Mouse (Mus musculus) neural tube, embryonic 15.5 days (tissue): ENCODE measurements at regions not wholly inside any gene's neighbourhood (a gene's known extent, or its start where the extent isn't known, plus 50 kb on each side); places are given as distances from the start of the nearest gene placed in this dataset.
"Not testable (repeated sequence)": the region's sequence is repeated elsewhere in the genome, so short reads cannot be mapped to it uniquely, and the experiment has no call there.

ENCODE experiments used
- ATAC-seq: fragments of 200-750 bp; cut with Nextera tagmentation; 2 replicates; pipeline ENCODE4 v1.8.0; 2017; ENCODE audit warnings: mild to moderate bottlenecking, moderate TSS enrichment, moderate library complexity; ENCODE audit not compliant: low FRiP score
- H3K27ac ChIP-seq: fragments of 300-500 bp; sonication (generic); replicated peaks from 2 replicates; pipeline ENCODE4 v1.5.1; 2015; ENCODE audit warnings: mild to moderate bottlenecking, inconsistent platforms
- H3K27me3 ChIP-seq: fragments of 300-500 bp; sonication (generic); replicated peaks from 2 replicates; pipeline ENCODE4 v1.6.1; 2015; ENCODE audit warnings: inconsistent platforms
- H3K36me3 ChIP-seq: fragments of 300-500 bp; sonication (generic); 2 replicates; pipeline ENCODE4 v1.6.1; 2015; ENCODE audit warnings: inconsistent platforms
- H3K4me1 ChIP-seq: fragments of 300-500 bp; sonication (generic); 2 replicates; pipeline ENCODE4 v1.6.1; 2015; ENCODE audit warnings: inconsistent platforms
- H3K4me2 ChIP-seq: fragments of 300-500 bp; sonication (generic); 2 replicates; pipeline ENCODE4 v1.6.1; 2015; ENCODE audit warnings: inconsistent platforms, mild to moderate bottlenecking, moderate library complexity
- H3K4me3 ChIP-seq: fragments of 300-500 bp; sonication (generic); replicated peaks from 2 replicates; pipeline ENCODE4 v1.5.1; 2015; ENCODE audit warnings: mild to moderate bottlenecking, inconsistent platforms
- H3K9ac ChIP-seq: fragments of 300-500 bp; sonication (generic); replicated peaks from 2 replicates; pipeline ENCODE4 v1.6.1; 2015; ENCODE audit warnings: mild to moderate bottlenecking, inconsistent platforms
- H3K9me3 ChIP-seq: fragments of 300-500 bp; sonication (generic); replicated peaks from 2 replicates; pipeline ENCODE4 v1.6.1; 2016; ENCODE audit warnings: inconsistent platforms
- WGBS: fragments of 180-500 bp; shearing (Covaris S2); methylation state at CpG from one replicate; pipeline ENCODE4 v1.1.7; 2015; ENCODE audit warnings: mixed read lengths; 5-methylcytosine and 5-hydroxymethylcytosine counted together

DNA sequence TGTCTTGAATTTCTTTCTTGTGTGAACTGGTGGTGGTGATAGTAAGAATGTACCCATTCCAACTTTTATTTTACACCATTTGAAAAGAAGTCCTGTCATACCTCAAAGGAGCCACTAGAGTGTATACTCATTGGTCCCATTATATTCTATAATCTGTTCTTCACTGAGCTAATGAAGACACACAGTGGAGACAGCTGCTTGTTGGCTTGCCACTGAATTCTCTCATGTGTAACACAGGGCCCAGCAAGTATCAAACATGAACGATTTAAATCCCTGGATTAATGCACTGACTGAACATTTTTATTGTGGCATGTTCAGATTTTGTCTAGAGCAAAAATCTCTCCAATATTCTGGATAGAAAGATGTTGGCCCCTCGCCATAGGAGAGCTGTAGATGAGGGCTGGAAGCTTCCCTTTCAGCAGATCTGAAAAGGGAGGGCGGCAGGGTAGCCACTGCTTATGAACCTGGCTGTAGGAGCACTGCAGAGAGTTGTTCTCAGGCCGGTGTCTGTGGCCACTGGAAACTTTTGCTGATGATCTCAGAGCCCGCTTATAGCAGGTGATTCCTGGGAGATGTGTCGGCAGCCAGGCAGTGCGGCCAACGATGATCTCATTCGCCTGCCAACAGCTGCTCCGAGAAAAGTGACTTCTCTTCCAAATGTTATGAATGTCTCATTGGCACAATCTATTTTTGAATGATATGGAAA lies 128.0 kb upstream of the Tet2 start:
- 76% methylated on average over 10 of the region's 10 CpGs for WGBS
- Histone ChIP-seq H3K27me3 (no peaks in the 10 kb centered on the region), H3K9ac (no peak overlapping the region), H3K4me1 (no peaks in the 10 kb centered on the region), H3K36me3 (no peaks in the 10 kb centered on the region), H3K27ac (no peak overlapping the region), H3K4me3 (no peak overlapping the region), H3K9me3 (no peaks in the 10 kb centered on the region), H3K4me2 (no peak overlapping the region)
- ATAC-seq: no peak

DNA sequence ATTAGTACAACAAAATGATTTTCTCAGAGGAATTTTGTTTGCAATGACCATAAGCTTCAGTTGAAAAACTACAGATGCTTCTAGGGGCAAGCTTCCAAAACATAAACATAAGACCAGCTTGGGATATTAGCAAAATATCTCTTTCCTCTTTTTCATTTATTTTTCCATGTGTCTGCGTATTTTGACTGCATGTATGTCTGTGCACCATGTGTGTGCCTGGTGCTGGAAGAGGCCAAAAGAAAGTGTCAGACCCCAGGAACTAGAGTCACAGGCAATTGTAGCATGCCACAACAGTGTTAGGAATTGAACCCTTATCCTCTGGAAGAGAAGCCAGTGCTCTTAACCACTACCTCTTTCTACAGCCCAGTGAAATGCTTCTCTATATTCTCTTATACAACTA lies 133.0 kb upstream of the Tet2 start:
- Histone ChIP-seq H3K27me3 (no peaks in the 10 kb centered on the region), H3K4me3 (no peak overlapping the region), H3K36me3 (no peaks in the 10 kb centered on the region), H3K9me3 (no peaks in the 10 kb centered on the region), H3K4me2 (no peak overlapping the region), H3K9ac (no peak overlapping the region), H3K4me1 (no peaks in the 10 kb centered on the region), H3K27ac (no peak overlapping the region)
- ATAC-seq: no peak
- 97% methylated on average over 1 of the region's 1 CpGs for WGBS

DNA sequence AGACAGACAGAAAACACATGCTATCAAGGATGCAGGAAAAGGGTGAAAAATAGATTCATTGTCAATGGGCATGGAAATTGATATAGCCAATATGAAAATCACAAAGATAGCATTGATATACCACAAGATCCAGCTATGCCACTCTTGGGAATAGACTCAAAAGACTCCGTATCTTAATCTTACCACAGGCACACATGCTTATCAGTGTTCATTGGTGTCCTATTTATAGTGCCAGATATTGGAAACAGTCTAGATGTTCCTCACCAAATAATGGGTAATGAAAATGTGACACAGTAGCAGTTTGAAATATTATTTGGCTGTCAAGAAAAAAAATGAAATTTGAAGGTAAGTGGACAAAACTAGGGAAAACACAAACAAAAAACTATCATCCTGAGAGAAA lies 135.0 kb upstream of the Tet2 start:
- no peak overlapping the region for H3K9ac ChIP-seq
- 94% methylated on average over 1 of the region's 1 CpGs for WGBS
- H3K4me1 ChIP-seq: no peaks in the 10 kb centered on the region
- no peak for ATAC-seq
- no peaks in the 10 kb centered on the region for H3K27me3 ChIP-seq
- no peak overlapping the region for H3K27ac ChIP-seq
- no peak overlapping the region for H3K4me2 ChIP-seq
- no peaks in the 10 kb centered on the region for H3K36me3 ChIP-seq
- no peaks in the 10 kb centered on the region for H3K9me3 ChIP-seq
- H3K4me3 ChIP-seq: no peak overlapping the region

DNA sequence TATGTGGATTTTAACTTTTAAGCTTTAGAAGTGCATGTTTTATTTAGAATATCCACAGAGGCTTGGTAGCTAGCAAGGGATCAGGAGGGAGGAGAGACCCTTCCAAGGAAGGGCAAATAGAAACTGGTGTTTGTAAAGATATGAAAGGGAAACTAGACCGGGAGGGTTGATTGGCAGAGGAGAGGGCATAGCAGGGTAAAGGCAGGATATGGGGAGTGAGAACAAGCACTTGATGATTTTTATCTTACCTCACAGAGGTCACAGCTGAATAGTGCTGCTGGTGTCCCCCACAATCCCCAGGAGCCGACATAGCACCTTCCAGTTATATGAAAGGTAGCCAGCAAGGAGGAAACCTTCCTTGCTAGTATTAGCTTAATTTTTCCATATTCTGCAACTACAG lies 135.4 kb upstream of the Tet2 start:
- ATAC-seq: no peak
- no peak overlapping the region for H3K27ac ChIP-seq
- no peak overlapping the region for H3K9ac ChIP-seq
- no peaks in the 10 kb centered on the region for H3K9me3 ChIP-seq
- 82% methylated on average over 2 of the region's 2 CpGs for WGBS
- H3K36me3 ChIP-seq: no peaks in the 10 kb centered on the region
- no peak overlapping the region for H3K4me2 ChIP-seq
- H3K27me3 ChIP-seq: no peaks in the 10 kb centered on the region
- H3K4me3 ChIP-seq: no peak overlapping the region
- 0 out of 2 replicates have a peak, but pooled peaks cover under 1% of the 10 kb centered on the region for H3K4me1 ChIP-seq

DNA sequence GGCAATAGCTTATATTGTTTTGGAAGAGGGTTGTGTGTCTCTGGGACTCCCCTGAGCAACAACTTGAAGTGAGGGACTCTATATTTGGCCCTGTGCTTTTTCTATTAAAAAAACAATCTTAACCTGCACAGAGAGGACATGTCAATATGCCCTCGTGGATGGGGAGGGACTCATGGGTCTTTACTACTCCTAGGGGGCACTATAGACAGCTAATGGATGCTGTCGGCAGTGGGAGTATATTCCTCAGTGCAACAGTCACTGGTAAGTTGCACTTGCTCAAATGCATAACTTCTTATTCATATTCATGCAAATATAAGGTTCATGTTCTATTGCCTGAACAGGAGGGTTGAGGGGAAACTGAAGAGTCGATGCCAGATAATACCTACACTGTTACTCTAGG lies 135.9 kb upstream of the Tet2 start:
- H3K4me1 ChIP-seq: 0 out of 2 replicates have a peak, but pooled peaks cover 3% of the 10 kb centered on the region
- no peaks in the 10 kb centered on the region for H3K36me3 ChIP-seq
- no peak overlapping the region for H3K9ac ChIP-seq
- H3K9me3 ChIP-seq: no peaks in the 10 kb centered on the region
- no peak overlapping the region for H3K4me3 ChIP-seq
- H3K27ac ChIP-seq: no peak overlapping the region
- H3K4me2 ChIP-seq: no peak overlapping the region
- H3K27me3 ChIP-seq: no peaks in the 10 kb centered on the region
- ATAC-seq: no peak
- WGBS: 84% methylated on average over 3 of the region's 3 CpGs

DNA sequence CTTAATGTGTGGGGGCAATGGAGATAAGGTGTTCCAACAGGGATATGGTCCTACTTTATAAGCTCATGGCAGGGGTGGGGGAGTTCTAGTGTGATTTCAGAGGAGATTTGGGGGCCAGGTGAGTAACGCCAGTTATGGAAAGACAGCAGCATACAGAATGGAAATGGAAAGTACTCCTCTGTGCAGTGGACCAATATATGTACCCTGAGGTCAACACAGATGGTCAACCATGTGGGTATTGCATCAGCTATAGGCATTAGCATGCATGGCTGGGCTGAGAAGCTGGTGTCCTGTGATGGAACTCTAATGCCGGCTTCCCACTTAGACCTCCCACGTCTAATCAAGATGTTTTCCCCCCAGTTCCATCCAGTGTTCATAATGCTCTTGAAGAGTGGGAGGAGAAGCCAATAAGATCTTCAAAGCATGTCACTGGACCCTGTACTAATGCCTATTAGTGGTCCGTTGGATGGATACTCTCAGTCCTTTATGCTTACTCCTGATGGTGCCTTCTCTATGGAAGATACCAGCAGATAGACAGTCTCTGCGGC lies 139.3 kb upstream of the Tet2 start:
- 0 out of 2 replicates have a peak, but pooled peaks cover 3% of the 10 kb centered on the region for H3K4me1 ChIP-seq
- no peak overlapping the region for H3K27ac ChIP-seq
- H3K4me3 ChIP-seq: no peak overlapping the region
- H3K9me3 ChIP-seq: no peaks in the 10 kb centered on the region
- no peak for ATAC-seq
- H3K4me2 ChIP-seq: no peak overlapping the region
- WGBS: 93% methylated on average over 5 of the region's 5 CpGs
- no peaks in the 10 kb centered on the region for H3K27me3 ChIP-seq
- H3K9ac ChIP-seq: no peak overlapping the region
- no peaks in the 10 kb centered on the region for H3K36me3 ChIP-seq

DNA sequence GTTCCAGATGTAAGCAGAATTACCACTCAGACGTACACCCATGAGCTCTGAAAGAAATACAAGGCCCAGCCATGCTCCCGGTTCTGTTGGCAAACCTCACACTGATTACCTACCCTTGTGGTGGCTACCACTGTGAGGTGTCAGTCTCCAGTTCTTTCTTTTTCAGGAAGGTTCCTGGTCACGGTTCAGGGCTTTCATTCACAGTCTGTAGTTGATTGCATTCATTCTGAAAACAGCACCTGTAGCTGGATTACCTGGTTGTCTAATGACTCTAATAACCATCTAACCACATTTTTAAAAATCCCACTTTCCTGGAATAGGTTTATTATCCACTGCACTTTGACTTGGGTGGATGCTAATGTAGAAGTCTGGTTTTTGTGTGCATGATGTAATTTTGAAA lies 139.8 kb upstream of the Tet2 start:
- Histone ChIP-seq H3K9me3 (no peaks in the 10 kb centered on the region), H3K4me3 (no peak overlapping the region), H3K36me3 (no peaks in the 10 kb centered on the region), H3K4me2 (no peak overlapping the region), H3K4me1 (0 out of 2 replicates have a peak, but pooled peaks cover 3% of the 10 kb centered on the region), H3K27me3 (no peaks in the 10 kb centered on the region), H3K27ac (no peak overlapping the region), H3K9ac (no peak overlapping the region)
- ATAC-seq: no peak
- WGBS: 84% methylated on average over 3 of the region's 3 CpGs

DNA sequence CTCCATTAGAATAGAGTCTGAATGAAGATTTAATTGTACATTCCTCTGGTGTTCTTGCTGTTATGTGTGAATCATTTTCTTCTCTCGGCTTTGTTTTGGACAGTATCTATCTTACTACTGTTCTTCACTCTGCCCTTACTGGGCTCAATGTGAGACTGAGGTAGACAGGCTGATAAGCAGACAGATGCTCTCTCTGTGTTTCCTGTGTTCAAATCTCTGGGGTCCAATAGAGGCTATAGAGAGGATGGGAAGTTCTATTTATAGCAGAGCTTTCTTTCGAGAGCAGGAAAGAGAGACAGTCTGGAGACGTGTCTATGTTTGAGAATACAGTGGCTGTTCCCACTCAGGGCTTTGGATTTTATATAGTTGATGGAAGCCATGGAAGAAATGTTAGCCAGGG lies 140.5 kb upstream of the Tet2 start:
- H3K4me1 ChIP-seq: 0 out of 2 replicates have a peak, but pooled peaks cover 3% of the 10 kb centered on the region
- WGBS: 45% methylated on average over 3 of the region's 3 CpGs
- no peak overlapping the region for H3K4me3 ChIP-seq
- no peaks in the 10 kb centered on the region for H3K27me3 ChIP-seq
- H3K9ac ChIP-seq: no peak overlapping the region
- no peaks in the 10 kb centered on the region for H3K36me3 ChIP-seq
- no peak overlapping the region for H3K27ac ChIP-seq
- ATAC-seq: peak; percentile 57; the same call in 1 of the 2 replicates
- H3K4me2 ChIP-seq: no peak overlapping the region
- H3K9me3 ChIP-seq: no peaks in the 10 kb centered on the region

DNA sequence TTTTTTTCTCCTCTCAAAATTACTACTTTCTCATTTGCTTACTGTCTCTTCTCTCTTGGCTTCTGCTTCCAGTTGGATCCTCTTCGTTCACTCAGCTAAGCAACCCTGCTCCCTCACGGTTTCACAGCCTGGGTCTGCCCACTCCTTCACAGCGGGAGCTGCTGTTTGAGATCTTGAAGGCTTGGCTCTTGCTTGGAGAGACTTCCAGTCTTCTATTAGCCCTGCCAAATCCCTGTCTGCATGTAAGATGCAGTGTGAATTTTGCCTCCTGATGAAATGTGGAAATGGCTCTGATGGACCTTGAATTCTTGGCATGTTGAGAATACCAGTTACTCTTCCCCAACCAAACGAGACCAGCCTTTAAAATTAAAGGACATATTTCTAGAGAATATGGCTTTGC lies 149.1 kb upstream of the Tet2 start:
- no peak overlapping the region for H3K4me3 ChIP-seq
- H3K36me3 ChIP-seq: no peaks in the 10 kb centered on the region
- H3K9me3 ChIP-seq: no peaks in the 10 kb centered on the region
- H3K4me1 ChIP-seq: no peaks in the 10 kb centered on the region
- 48% methylated on average over 4 of the region's 4 CpGs for WGBS
- H3K9ac ChIP-seq: no peak overlapping the region
- no peak overlapping the region for H3K27ac ChIP-seq
- H3K27me3 ChIP-seq: no peaks in the 10 kb centered on the region
- H3K4me2 ChIP-seq: no peak overlapping the region
- no peak for ATAC-seq

DNA sequence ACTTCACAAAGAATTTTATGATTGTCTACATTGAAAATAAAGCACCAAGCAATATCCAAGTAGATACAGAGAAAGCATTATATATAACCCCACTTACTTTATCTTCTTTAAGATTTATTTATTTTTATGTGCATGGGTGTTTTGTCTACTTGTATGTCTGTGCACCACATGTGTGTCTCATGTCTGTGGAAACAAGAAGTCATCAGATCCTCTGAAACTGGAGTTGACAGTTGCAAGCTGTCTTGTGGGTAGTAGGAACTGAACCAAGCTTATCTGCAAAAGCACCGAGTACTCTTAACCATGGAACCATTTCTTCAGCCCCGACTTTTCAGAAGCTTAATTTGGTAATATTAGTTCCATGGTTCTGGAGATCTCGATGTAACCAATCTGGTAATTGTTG lies 151.2 kb upstream of the Tet2 start:
- H3K4me2 ChIP-seq: no peak overlapping the region
- H3K27me3 ChIP-seq: no peaks in the 10 kb centered on the region
- H3K9me3 ChIP-seq: no peaks in the 10 kb centered on the region
- H3K36me3 ChIP-seq: no peaks in the 10 kb centered on the region
- H3K27ac ChIP-seq: no peak overlapping the region
- ATAC-seq: no peak
- WGBS: 95% methylated on average over 3 of the region's 3 CpGs
- no peaks in the 10 kb centered on the region for H3K4me1 ChIP-seq
- no peak overlapping the region for H3K9ac ChIP-seq
- H3K4me3 ChIP-seq: no peak overlapping the region

DNA sequence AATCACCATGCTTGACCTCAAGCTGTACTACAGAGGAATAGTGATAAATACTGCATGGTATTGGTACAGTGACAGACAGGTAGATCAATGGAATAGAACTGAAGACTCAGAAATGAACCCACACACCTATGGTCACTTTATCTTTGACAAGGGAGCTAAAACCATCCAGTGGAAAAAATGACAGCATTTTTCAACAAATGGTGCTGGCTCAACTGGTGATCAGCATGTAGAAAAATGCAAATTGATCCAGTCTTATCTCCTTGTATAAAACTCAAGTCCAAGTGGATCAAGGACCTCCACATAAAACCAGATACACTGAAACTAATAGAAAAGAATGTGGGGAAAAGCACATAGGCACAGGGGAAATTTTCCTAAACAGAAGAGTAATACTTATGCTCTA lies 159.9 kb upstream of the Tet2 start:
- H3K27me3 ChIP-seq, H3K36me3 ChIP-seq, H3K9ac ChIP-seq, ATAC-seq, H3K4me1 ChIP-seq, H3K4me3 ChIP-seq, H3K4me2 ChIP-seq, H3K27ac ChIP-seq, H3K9me3 ChIP-seq: not testable (repeated sequence)

DNA sequence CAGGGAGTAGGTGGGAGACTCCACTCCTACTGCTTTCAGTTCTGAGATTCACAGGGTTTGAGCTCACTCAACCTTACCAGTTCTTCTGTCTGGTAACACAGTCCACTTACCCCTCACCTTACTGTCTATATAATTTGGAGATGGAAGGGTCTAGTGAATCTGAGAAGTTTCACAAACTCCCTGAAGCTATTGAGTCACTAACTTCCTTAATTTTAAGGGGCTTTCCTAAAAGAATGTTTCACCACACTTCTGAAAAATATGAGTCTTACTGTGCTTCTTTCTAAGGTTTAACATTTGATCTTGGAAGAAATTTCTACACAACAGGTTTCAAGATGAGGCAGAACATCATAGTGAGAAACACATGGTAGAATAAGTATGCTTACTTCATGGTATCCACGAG lies 166.6 kb upstream of the Tet2 start:
- 87% methylated on average over 1 of the region's 1 CpGs for WGBS
- Histone ChIP-seq H3K36me3 (no peaks in the 10 kb centered on the region), H3K9me3 (no peaks in the 10 kb centered on the region), H3K27ac (no peak overlapping the region), H3K27me3 (no peaks in the 10 kb centered on the region), H3K4me1 (no peaks in the 10 kb centered on the region), H3K4me3 (no peak overlapping the region), H3K9ac (no peak overlapping the region), H3K4me2 (no peak overlapping the region)
- ATAC-seq: no peak
